Mouse (Mus musculus): ENCODE results near the gene Scin.

DNA sequence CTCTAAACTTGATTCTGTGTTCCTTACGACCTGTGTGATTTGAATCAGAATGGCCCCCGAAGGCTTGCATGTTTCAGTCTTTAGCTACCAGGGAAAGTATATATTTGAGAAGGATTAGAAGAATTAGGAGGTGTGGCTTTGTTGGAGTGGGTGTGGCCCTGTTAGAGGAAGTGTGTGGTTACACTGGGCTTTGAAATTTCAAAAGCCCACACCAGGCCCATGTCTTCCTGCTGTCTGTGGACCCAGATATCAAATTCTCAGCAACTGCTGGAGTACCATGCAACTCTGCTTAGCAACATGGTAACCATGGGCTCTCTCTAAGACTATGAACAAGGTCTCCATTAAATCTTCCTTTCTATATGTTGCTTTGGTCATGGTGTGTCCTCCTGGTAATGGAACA, 37.6 kb upstream of the Scin start:
- TF ChIP-seq POLR2AphosphoS5 (IDR thresholded peaks at IDR 0.05; ENCODE audit: insufficient replicate concordance, low read depth, low read length) (no peak), GATA1 (IDR thresholded peaks at IDR 0.05; ENCODE audit: borderline replicate concordance, low read length) (no peak), CTCF (IDR thresholded peaks at IDR 0.05; ENCODE audit: low read depth, low read length) (no peak), TAL1 (conservative IDR thresholded peaks at IDR 0.05; ENCODE audit: low read depth, low read length) (no peak)
